Mouse (Mus musculus) frontal cortex, adult 2 months (tissue): ENCODE results near the gene Ndst2. TPM values are rescaled to one million over a fixed set of nuclear protein-coding genes. Genes with fewer than 3 reads are reported as not detected.
"Not testable (repeated sequence)": the region's sequence is repeated elsewhere in the genome, so short reads cannot be mapped to it uniquely, and the experiment has no call there.

ENCODE experiments used
- DNase-seq, 2 experiments: peaks; one replicate each; pipeline ENCODE4 v3.0.0; 2022; ENCODE audit warnings: low spot score in 1 of 2; ENCODE audit errors: extremely low spot score in 1 of 2
- polyA plus RNA-seq: library from polyadenylated mRNA; depleted of rRNA; stranded (reverse); fragments of >200 nt; gene quantifications from 2 replicates; pipeline ENCODE4 v1.2.3, GENCODE M21; 2012

Ndst2 gene
- polyA plus RNA-seq, 1 experiment = 24.8 TPM

DNA sequence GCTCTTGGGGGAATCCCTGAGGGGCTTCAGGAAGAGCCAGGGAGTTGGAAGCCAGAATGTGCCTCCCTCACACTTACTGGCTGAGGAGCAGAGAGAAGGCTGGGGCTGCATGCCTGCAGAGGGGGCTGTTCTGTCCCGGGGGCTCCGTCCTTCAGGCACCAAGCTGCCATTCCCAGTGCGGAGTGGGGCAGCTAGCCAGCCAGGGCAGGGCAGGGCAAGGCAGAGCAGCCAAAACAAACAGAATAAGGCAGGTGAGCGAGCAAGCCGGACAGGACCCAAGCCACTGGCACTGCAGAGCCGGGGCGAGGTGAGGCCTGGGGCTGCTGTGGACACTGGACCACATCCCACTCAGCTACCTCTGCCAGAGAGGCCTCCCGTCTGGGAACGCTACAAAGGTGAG lies 6.9 kb upstream of the Ndst2 start:
- DNase-seq = no peak

DNA sequence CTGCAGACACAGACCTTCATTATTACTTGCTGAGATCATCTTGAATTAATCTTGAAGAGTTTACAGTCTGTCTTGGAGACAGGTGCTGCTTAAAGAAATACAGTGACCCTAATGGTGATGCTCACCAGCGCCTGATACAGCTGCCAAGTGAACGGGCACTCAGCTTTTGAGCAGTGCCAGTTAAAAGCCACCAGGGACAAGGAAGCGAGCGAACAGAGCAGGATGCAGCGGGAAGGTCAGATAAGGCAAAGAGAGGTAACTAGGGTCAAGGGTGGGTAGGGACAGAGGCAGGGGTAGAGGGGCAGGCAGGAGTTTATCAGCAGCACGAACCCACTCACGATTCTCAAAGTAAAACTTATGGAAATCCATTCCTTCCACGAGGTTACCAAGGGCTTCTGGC lies 4.1 kb upstream of the Ndst2 start:
- no peak for DNase-seq

DNA sequence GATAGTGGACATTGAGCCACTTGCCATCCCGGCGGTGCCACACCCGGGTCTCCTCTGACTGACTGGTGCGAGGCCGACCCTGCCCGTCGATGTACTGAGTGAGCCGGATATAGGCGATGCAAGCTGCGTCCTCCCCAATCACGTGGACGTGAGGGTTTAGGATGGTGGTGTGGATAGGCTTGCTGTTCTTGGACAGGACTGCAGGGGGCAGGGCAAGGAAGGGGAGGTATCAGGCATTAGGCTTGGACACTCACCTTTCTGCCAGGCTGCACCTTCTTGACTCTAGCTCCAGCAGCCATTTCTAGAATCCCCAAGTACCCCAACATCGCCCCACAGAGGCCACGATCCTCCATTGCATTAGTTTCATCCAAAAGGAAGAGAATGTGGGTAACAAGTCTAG lies 2.9 kb upstream of the Ndst2 start:
- peak in 1 of 2 experiments; percentile 64 for DNase-seq

DNA sequence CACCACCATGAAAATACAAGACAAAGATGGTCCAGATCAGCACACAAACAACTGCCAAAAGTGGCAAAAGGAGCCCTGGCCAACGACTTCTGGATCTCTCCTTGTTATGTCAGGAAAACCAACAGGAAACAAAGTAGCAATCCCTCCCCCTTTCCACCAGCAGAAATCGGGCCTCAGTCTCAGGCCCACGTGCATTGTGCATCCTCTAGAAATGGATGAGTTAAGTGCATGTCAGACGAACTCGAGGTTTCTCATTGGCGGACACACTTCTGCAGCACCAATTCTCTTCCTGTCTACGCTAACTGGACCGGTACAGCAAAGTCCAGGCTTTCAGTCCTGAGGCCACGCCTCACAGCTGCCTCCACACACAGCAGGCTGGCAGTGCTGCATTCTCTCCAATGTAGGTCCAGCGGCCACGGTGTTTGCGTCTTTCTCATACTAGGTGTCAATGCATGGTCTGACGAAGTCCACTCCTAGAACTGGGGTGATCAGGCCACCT lies 1.6 kb upstream of the Ndst2 start:
- no peak for DNase-seq

DNA sequence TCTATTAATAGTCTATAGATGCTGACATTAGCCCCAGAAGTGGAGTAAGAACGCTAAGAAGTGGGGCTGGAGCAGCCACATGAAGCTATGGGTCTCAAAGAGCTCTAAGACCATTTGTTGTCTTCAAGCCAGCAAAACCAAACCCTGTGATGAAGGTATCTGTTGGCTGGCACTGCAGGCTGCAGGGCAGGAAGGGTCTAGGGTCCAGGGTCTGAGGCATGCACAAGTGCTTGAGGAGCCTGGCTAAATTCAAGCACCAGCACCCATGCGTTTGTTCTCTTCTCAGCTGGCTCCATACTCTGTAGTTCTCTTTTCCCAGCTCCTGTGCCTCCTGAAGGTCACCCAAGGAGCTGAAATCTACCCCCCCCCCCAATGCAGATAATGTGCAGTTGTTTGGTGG lies 690 bp upstream of the Ndst2 start:
- DNase-seq = no peak

DNA sequence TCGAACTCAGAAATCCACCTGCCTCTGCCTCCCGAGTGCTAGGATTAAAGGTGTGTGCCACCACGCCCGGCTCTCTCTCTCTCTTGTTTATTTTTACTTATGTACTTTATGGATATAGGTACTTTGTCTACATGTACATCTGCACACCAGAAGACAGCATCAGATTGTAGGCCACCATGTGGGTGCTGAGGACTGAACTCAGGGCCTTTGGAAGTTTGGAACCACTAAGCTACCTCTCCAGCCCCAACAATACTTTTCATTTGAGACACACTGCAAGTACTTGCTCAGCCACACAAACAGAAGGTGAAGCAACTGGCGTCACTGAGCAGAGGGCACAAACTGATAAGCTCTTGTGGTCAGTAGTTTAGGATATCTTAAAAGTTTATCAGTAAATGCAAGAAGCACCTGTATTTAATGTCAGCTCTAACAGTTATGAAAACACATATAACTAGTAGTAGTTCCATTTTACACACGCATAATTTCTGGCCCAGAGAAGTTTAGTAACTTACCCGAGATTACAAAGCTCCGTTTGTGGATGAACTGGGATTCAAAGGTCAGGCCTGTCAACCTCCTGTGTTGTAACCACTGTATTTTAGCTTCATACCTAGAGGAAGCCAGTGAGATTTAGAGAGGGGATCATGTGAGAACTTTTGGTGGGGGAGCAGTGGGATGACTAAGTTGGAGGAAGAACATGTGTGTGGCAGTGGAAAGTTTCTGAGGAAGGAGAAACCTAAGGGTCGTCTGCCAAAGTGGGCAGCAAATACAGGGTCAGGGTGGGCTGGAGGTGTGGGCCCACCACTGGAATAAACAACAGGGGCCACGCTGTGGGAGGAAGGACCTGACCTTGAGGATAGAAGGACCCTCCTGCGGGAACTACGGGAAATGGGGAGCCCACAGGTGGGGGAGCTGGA lies 1.1 kb downstream of the Ndst2 start:
- no peak for DNase-seq

DNA sequence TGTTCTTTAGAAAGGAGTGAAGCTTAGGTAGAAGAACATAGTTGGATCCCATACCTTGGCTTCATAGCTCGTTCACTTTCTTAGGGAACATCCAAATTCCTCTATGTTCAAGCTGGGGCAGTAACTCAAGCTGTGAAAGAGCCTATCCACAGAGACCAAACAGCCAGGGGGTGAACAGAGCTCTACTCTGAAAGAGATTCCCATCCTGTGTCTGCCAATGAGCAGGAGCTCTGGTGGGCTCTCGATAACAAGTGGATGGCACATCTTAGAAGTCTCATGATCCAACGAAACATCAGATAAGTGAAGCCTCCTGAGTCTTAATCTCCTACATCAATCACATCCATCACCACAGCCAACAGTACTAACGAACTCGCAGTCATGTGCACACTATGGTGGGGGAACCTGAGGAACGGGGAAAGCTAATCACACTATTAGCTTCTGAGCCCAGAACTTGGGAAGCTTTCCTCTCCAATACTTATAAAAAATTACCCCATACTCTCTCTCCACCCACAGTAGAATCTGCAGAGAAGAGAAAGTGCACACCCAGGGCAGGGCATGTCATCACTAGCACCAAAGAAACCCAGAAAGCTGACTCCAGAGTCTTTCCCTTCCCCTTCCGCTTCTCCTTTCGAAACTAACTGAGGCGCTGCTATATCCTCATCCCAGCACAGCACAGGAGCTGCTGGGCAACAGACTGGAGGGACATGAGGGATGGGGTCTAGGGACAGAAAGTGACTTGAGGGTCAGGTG lies 3.3 kb downstream of the Ndst2 start:
- DNase-seq = no peak

DNA sequence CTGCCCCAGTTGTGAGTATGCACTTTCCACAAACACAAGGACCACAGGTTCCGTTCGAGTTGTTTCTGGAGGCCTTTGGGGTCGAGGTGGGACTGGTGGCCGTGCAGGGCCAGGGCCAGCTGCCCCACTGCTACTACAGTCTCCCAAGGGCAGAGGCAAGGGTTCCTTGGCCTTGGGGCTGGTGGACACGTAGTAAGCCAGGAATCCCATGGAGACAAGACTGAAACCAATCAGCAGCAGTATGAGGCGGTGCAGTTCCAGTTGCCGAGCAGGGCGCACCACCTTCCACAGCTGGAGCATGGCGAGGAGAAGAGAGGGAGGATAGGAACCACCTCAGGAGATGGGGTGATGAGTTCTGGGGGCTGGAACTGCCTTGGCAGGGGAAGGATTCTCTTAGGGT lies 4.5 kb downstream of the Ndst2 start:
- no peak for DNase-seq

DNA sequence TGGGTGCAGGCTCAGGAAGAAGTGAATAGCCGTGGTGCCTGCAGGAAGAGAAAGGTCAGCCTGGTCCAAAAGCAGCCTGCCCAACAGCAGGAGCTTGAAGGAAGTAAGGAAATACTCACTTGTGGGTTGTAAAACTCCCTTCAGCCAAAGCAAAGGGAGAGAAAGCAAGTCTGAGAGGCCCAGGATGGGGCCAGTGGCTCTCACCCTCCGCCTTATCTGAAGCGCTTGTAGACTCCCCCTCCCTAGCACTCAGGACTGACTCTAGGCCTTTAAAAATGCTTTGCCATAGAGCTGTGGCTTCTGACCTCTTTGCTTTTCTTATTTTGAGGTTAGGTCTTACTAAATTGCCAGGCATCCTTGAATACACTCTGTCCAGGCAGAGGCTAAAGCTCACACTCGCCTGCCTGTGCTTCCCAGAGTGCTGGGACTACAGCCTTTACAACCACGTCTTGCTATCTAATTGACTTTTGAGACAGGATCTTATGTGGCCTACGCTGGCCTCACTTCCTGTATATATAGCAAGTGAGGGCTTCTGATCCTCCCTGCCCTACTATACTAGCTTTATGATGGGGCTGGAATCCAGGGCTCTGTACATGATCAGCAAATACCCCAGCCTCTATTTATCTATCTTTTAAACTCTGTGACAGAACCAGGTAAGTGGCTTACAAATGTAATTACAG lies 8.6 kb downstream of the Ndst2 start:
- no peak for DNase-seq

DNA sequence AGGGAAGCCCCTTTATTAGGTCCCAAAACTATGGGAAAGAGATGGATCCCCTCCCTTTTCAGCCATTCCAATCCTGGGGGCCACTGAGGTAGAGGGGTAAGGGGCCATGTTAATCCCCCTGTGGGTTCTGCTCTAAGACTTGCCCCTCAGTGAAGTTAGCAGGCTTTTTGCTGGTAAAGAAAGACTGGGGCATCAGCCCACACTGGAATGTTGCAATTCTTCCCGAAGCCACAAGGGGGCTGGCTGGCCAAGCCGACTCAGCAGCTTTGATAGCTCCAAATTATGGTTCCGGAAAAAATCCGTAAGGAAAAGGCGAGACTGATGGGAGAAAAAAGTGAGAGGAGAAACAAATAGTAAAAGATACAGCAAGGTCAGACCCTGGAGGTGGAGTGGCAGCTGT lies 10.3 kb downstream of the Ndst2 start:
- DNase-seq = peak; percentile 56 to 86

DNA sequence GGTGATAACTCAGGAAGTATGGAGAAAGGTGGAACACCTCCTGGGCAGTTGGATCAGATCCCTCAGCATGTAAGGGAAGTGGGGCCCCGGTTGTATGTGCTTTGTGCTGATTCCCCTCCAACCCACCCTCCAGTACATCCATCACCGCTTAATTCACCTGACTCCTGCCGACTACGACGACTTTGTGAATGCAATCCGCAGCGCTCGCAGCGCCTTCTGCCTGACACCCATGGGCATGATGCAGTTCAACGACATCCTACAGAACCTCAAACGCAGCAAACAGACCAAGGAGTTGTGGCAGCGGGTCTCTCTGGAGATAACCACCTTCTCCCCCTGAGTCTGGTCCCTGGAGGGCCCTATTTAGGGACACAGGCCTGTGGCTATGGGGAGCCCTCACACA lies 11.4 kb downstream of the Ndst2 start:
- no peak for DNase-seq

DNA sequence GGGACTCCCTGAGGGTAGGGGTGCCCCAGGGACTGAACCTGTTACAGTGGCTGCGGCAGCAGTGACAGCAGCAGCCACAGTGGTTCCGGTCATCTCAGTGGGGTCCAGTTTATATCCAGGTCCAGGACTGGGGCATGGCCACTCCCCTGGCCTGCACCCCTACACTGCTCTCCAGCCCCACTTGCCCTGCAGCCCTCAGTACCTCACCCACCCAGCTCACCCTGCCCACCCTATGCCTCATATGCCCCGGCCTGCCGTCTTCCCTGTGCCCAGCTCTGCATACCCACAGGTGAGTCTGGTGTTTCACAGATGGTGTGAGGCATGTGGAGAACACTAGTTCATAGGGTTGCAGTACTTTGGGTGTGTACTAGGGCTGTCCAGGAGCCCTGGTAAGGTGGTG lies 13.0 kb downstream of the Ndst2 start:
- no peak for DNase-seq

DNA sequence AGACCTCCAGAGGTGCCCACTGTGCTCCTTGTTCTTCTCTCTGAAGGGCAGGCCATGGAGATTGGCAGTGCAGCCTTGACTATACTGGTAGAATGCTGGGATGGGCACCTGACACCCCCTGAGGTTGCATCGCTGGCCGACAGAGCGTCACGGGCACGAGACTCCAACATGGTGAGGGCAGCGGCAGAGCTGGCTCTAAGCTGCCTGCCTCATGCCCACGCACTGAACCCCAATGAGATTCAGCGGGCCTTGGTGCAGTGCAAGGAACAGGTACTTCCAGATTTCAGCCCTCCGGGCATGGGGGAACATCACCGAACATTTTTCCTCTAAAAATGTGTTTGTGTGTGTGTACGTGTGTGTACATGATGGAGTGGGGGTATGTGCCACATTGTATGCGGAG lies 14.6 kb downstream of the Ndst2 start:
- no peak for DNase-seq

DNA sequence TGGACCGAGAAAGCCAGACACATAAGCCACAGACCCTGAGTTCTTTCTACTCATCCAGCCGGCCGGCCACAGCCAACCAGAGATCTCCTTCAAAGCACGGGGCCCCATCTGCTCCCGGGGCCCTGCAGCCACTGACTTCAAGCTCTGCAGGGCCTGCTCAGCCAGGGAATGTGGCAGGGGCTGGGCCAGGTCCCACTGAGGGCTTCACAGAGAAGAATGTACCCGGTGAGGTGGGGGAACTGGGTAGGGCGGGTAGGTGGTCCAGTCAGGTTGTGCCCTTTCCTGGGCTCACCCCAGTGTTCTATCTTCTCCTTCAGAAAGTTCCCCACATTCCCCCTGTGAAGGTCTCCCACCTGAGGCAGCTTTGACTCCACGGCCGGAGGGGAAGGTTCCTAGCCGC lies 15.9 kb downstream of the Ndst2 start:
- no peak for DNase-seq

DNA sequence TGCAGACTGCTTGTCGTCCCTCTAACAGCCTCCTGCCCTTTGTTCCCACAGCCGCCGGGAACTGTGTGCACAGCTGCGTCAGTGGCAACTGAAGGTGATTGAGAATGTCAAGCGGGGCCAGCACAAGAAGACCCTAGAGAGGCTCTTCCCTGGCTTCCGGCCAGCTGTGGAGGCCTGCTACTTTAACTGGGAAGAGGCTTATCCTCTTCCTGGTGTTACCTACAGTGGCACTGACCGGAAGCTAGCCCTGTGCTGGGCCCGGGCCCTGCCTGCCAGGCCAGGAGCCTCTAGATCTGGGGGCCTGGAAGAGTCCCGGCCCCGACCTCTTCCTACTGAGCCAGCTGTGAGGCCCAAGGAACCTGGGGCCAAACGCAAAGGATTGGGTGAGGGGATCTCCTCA lies 20.5 kb downstream of the Ndst2 start:
- DNase-seq = no peak

DNA sequence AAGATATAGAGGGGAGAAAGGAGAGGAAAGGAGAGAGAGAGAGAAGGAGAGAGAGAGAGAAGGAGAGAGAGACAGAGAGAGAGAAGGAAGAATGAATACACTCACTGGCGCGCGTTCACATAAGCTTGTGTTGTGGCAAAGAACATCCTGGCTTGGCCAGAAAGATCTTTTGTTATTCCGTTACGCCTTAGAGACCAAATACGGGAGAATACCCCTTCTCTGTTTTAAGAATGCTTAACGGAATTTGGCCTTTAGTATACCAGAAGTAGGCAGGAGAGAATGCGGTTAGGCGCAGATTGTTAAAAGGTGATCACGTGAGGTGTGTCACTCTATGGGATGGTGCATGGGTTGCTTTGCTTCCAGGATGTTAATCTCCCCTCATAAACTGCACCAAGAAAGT lies 26.1 kb downstream of the Ndst2 start:
- no peak for DNase-seq

DNA sequence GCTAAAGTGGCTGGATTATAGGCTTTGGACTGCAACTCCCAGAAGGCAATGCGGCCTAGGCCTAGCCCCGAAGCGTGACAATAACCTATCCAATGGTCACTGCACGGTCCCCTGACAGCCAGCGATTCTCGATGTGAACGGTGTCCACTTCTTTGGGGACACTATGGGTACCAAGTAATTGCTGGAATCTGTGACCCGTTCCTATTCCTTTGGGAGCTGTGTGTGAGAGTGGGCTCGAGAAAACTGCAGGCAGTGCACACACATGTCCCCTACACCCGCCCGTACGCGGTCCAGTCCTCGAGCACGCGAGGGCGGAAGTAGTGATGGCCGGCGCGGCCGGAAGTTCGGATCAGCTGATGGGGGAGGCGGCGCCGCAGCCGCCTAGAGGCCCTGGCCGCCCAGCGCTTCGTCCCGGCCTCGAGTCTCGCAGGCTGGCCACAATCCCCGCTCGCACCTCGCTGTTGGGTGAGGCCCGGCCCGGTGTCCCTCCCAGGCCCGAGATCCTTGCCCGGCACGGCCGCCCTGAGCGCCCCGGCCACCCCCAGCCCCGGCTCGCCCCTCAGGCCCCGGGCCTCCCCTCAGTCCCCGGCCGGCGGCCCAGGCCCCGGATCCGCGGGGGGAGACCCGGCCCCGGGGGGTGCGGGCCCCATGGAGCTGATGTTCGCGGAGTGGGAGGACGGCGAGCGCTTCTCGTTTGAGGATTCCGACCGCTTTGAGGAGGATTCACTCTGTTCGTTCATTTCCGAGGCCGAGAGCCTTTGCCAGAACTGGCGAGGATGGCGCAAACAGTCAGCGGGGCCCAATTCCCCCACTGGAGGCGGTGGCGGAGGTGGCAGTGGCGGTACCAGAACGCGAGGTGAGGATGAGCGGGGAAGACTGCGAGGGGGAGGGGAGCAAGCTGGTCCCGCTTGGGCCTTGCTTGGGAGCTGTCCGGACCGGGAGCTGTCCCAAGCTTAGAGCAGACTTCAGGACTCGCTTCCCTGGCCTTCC lies 26.9 kb downstream of the Ndst2 start, which contains the start of gene Zswim8:
Zswim8 (plus strand) TSS at position 352 of the 990 bp plus-strand sequence.
- DNase-seq = peak; percentile 83 to 89

DNA sequence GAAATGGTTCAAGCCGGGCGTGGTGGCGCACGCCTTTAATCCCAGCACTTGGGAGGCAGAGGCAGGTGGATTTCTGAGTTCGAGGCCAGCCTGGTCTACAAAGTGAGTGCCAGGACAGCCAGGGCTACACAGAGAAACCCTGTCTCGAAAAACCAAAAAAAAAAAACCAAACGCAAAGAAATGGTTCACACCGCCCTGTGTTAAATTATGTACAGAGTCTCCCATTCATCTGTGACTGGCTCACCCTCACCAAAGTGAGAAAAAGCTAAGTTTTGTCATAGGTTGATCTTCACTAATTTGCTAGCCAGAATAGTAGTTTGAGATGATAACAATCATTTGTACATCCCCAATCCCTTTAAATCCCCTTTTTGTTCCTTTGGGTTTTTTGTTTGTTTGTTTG lies 30.9 kb downstream of the Ndst2 start:
- DNase-seq = not testable (repeated sequence)

DNA sequence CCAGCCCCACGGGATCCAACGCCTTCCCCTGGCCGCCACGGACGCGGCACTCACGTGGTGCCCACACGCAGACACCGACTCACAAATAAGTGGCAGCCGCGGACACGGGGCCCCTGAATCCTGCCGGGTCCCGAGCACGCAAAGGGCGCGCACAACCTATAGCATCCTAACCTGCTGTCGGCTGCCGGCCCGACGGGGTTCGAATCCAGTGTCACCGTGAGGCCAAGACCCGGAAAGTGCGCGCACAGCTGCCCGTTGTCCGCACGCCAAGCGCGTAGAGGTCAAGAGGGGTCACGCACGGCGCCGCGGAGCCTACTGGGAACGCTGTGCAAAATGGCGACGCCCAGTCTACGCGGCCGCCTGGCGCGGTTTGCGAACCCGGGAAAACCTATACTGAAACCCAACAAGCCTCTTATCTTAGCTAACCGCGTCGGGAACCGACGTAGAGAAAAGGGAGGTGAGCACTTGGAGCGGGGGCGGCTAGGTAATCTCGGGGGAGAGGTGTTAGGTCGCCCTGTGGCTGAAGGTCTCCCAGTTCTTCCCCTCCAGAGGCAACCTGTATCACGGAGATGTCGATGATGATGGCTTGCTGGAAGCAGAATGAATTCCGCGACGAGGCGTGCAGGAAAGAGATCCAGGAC lies 31.5 kb downstream of the Ndst2 start, which contains the start of gene Chchd1:
Chchd1 (plus strand) TSS at position 266 of the 641 bp plus-strand sequence.
- peak; percentile 77 to 90 for DNase-seq
